Mouse (Mus musculus) cerebellum, adult 9-10 months (tissue): Measurements from ENCODE around the gene Tcf20.

Experiments used
- DNase-seq: peaks from one replicate; pipeline ENCODE4 v3.0.0; 2022

The Tcf20 gene

DNA sequence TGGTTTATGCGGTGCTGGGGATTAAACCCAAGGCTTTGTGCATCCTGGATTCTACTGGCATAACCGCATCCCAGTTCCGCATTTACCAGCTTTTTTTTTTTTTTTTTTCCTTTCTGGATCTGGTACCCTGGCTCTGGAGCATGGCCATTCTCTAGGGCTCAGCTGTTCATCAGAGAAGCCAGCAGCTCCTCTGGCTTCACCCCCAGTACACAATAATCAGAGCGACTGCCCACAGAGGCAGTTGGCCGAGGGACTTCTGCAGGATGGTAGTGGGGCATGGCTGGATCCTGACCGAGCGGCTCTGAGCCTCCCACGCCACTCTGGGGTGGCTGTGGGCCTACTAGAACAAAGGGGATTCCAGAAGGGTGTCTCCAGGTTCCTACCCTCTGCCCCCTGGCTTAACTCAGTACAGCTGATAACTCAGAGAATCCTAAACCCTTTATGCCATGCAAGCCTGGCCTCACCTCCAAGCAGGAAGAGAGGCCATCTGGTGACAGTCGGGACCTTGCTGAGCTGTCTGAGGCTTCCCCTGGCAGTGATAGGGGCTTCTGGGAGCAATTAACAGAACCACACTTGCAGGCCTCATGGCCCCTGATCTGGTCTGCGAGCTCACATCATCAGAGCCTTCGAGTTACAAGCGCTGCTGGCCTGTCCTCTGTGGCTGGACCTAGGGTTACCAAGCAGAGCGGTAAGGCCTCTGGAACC is 4.6 kb upstream of the Tcf20 start:
- peak; percentile 61 for DNase-seq

DNA sequence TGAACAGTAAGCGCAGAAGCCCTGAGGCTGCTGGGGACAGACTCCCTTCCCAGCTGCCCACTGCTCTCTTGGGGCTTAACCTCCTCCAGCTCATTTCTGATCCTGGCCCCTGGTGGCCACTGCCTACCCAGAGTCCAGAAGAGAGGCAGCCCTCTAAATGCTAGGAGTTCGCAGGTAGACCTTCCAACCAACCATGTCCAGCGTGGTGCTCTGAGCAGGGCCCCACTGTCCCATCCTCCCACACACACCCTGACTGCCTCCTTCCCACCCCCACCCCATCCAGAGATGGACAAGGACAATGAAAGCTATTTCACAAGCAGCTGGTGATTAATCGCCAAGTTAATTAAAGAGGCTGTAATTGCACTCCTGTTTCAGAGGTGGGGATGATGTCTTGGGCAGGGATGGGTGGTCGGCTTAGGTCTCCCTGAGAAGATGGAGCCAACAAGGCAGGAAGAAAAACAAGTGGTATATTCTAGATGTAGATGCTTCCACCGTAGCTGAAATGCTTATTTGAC is 1.6 kb upstream of the Tcf20 start:
- no peak for DNase-seq

DNA sequence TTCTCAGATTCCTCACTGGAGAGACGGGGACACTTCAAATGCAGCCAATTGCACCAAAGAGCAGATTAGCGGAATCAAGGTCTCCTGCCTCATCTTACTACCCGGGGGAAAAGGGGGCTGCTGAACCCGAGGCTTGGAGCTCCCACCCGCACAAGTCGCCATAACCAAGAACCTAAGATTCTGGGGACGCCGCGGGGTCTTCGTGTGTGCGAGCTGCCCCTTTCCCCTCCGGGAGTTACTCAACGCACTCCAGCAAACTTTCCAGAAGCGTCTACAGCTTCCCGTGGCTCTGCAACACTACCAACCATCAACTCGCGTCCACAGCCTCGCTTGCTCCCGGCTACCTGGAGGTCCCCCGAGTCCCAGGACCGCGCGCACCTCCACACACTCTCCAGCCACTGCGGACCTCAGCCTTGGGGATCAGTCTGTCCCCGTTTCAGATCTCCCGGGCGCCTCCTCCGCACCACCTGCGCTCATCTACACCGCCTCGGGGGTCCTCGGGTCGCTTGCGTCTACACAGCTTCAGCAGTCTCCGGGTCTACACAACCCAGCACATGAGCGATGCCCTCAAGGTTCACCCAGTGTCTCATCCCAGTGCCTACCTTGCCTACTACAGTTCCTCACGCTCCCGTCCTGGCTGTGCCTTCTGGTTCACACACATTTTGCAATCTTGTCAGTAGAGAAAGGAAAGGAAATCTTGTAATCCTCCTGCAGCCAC is 499 bp downstream of the Tcf20 start:
- DNase-seq, result no peak

DNA sequence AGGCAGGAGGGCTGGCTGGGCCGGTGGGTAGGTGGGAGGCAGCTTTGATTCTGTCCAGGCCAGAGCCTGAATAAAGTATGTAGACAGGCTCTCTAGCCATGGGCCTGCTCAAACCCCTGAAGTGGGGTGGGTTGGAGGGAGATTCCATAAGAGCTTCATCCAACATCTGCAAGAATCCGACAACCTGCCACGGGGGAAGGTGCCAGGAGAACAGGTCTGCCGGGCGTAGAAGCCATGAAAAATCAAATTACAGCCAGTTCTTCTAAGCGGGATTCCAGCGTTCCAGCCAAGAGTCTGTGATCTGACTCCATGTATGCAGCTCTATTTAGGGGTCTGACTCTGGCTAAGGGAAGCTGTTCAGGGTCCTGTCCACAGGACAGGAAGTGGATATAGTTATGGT is 3.1 kb downstream of the Tcf20 start:
- DNase-seq, result no peak

DNA sequence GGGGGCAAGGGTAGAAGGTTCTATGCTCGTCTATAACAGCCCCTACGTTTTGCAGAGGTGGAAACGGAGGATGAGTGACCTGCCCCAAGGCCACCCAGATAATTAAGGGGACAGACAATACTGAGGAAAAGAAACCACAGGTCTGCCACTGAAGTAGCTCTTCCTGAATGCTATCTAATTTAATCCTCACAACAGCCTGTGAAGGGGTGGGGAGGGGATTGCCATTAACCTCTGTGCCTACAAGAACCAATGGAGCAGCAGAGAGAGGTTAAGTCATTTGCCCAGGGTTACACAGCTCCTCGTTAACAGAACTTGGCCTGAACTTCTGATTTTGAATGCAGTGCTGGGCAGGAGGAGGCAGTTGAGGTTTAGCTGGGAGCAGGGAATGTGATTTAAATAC is 3.6 kb downstream of the Tcf20 start:
- DNase-seq, result no peak

DNA sequence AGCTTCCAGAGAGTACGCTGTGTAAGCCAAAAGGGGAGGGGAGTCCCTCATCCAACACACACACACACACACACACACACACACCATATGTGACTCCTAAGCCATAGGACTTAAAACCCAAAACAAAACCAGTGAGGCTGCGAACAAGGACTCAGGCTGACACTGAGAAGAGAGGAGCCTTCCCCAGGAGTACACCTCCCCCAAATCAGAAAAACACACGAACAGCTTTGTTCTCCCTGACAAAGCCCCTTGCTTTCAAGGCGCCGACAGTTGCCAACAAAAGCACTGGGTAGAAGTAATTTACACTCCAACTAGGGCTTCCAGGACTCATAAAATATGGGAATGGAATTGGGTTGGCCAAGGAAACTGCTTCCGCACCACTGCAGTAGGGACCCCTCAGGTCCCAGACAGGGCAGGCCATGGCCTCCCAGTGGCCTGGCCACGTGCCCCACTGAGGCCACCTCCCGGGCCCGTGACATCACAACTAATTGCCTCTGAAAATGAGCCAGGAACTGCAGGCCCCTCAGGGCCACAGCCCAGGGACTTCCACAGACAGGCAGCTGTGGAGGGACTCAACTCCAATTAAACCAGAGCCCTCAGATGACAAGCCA is 4.2 kb downstream of the Tcf20 start:
- DNase-seq, result no peak

DNA sequence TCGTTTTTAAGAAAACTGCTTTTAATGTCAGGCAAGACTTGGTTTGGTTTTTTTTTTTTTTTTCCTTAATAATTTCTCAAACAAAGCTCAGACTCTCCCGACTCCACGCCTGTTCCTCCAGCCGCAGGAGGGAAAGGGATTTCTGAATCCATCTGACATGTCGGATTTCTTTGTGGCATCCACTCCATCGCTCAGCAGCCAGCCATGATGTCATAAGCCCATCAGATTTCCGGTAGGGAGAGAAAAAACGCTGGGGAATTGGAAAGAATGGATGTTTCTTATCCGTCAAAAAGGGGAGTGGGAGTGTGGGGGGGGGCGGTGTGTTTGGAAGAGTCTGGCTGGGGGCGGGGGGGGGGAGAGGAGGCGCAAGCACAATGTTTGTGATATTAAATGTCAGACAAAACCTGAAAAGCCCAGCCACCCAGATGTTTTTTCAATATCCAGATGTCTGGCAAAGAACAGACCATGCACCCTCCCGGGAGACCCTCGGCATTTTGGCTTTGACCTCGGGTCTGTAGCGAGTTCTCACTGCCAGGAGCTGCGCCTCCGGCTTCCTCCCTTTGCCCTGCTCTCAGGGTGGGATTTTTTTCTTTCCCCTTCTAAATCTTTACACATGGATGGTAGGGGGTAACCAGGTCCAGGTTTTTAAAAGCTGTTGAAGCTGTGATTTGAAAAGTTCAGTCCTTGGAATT is 4.8 kb downstream of the Tcf20 start:
- no peak for DNase-seq

DNA sequence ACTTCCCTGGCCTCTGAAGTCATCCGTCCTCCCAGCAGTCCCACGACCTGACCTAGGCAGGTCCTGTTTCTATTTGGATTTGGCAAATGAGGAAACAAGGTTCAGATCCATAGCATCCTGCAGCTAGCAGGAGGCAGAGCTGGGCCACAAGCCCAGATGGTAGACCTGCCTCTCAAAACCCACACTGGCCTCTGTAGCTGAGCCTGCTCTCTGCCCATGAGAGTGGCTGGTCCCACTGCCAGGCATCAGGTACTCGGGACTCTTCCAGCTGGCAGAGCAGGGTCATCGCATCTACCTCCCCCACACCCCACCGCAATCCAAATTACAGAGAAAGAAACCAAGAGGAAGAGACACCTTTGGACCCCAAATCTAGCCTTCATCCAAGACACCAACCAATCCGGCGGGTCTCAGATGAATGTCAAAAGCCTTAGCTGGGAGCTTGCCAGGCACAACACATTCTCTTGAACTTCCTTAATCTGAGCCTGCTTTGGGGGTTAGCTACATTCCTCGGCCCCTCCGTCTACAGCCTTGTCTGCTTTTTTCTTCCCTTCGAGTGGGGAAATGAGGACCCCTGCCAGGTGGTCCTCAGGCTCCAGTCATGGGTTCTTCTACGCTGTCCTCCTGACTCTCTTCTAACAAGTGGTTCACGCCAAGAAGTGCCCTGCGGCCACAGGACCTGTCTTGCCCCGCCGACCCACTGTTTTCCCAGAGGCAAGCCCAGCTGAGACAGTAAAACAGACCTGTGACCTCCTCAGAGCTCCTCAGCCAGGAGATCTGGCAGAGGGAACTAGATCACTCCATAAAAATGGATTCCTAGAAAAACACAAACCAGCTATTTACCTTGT is 5.8 kb downstream of the Tcf20 start:
- DNase-seq, result no peak

DNA sequence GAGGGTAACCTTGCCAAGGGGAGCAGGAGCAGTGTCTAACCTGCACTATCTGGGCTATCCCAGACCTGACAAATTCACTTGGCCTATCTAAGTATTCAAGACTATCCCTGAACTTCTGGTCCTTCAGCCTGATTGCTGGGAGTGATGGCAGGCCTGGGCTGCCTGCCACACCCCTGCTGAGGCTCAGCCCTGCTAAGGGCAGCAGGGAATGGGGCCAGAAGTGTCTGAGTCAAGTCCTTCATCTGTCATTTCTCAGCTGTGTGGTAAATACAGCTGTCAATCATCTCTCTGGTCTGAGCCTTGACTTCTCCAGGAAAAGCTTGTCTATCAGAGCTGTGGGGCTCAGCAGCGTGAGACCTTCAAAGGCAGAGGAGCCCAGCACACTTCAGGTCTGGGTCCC is 8.1 kb downstream of the Tcf20 start:
- no peak for DNase-seq

DNA sequence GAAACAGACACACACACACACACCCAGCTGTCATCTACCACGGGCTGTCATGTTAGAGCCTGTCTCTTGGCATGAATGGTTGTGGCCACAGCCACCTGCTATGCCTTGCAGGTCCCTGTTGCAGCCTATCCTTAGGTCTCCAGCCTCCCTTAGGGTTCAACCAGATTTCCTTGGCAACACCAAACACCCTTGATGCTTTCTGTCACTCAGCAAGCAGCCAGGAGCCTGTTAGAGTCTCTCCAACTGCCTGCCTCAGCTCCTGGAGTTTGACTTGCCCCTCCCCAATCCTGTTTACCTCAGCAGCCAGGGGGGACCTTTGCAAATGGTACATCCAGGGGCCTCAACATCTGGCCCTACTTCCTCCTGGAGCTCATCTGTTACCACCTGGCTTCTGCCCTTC is 13.2 kb downstream of the Tcf20 start:
- DNase-seq, result no peak

DNA sequence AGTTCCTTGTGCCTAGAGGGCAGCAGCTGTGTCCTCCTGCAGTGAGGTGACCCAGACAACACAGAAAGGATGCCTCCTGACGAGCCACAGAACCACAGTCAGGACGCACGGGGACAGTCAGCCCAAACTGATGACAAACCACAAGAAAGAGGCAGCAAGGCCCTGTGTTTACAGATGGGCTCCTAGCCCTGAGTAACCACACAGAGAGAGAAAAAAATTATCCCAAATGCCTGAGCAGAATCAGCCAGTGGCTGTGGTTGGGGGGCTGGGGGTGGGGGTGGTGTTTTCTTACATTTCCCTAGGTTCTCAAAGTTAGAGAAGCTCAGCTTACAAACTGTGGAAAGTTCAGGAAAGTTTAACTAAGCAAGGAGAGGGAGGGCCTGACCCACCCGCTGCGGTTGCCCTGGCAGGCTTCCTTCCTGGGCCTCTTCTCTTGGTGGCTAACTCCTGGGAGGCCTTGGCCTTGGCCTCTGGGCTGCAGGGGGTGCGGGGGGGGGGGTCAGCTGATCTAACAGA is 18.4 kb downstream of the Tcf20 start:
- no peak for DNase-seq

DNA sequence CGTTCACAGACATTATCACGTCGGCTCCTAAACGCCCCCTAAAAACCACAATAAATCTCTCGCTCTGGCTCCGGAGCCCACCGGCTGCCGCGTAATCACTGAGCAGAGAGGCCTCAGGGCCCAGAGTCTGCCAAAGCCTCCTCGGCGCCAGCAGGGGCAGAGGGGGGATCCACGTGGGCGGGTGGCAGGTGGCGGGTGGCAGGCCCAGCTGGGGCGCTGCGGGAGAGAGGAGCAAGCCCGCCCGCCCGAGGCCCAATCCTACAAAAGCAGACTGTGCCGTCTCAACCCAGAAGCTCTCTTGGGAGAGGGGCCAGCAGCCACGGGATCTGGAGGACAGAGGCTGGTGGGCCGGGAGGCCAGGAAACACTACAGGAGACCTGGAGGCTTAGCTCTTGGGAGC is 19.2 kb downstream of the Tcf20 start:
- DNase-seq, result peak; percentile 85

DNA sequence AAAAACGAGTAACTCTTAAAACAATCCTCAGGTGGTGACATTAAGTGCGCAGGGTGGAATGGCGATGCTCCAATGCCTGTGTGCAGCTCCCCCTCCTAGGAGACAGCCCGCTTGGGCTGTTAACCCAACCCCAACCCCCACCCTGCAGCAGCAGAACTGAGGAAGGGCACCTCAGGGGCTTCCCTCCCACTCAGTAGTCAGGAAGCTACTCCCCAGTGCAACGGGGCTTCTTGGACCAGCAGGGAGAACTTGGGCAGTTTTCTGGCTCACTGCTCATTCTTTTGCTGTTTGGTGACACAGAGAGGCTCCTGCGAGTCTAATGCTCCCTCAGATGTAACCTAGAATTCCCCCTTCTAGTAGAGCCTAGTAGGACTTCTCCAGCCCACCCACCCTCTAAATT is 19.7 kb downstream of the Tcf20 start:
- DNase-seq, result no peak

DNA sequence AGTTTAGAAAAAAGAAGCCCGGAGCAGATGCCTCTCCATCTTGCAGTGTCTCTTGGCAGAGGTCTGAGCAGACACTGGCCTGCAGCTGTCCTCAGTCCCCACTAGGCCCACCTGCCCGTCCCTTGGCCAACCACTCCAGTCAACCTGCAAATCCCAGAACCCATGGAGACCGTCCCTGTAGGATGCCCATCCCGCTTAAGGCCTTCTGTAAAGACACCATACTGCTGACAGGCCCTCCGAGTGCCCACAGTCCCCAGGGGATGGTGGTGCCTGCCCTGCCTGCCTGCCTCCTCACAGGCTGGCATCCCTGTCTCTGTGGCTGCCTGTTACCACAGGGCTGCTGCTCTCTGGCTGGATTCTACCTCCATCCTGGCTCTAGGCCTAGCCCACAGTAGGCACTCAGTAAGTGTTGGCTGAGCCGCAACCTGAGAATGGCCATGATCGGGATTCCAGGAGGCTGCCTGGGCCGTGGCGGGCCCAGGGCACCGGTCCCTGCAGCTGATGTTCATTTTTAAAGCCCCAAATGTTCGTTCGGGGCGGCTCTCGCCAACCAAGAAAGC is 23.3 kb downstream of the Tcf20 start:
- peak; percentile 74 for DNase-seq

DNA sequence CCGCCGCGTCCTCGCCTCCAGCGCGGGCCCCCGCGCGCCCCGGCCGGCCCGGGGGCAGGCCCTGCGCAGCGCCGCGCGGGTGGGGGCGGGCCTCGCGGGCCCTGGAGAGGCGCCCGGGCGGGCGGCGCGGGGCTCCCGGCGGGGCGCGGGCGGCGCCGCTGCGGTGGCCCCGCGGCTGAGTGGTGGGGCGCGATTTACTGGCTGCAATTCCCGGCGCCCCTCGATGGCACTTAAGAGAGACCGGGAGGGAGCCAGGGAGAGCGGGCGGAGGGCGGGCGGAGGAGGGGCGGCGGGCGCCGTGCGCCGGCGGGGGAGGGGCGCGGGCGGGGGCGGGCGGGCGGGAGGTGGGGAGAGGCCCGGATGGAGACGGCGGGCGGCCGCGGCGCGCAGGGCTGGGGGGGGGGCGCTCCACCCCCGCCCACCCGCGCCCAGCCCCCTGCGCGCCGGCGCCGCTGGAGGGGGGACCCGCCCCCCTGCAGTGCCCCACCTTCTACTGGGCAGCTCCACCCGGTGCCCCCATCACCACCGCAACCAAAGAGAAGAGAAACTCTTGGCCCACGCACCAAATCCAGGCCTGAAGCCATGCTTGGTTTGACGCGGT is 24.0 kb downstream of the Tcf20 start:
- DNase-seq, result no peak

DNA sequence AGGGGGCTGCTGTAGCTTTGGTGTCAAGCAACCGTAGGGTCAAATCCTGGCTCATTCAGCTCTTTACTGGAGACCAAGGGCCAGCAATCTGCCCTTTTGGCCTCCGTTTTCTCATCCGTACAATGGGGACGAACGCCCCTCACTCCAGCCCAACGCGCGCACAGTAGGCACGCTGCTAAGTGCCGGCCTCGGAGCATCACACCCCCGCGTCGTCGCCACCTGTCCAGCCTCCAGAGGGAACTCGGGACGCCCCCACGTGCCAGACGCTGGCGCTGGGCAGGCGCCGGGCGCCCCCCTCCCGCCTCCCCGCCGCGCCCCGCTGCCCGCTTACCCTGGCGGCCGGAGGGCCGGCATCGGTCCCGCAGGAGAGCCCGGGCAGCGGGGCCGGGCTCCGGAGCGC is 24.6 kb downstream of the Tcf20 start:
- no peak for DNase-seq

DNA sequence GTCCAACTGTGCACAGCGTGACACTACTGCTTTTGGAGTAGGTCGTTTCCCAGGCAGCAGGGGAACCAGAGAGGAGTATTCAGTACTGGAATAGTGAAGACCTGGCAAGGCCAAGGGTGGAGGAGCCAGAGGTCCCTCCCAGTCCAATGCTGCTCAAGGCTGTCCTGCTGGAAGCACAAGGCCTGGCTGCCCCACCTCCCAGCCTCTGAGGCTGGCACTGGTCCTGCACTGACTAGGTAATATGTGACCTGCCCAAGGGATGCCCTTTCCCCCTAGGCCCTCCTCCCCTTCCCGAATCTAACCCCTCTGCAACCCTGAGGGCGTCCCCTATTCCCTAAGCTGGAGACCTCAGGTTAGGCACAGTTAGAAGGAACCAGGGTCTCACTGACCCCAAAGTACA is 25.1 kb downstream of the Tcf20 start:
- DNase-seq, result no peak

DNA sequence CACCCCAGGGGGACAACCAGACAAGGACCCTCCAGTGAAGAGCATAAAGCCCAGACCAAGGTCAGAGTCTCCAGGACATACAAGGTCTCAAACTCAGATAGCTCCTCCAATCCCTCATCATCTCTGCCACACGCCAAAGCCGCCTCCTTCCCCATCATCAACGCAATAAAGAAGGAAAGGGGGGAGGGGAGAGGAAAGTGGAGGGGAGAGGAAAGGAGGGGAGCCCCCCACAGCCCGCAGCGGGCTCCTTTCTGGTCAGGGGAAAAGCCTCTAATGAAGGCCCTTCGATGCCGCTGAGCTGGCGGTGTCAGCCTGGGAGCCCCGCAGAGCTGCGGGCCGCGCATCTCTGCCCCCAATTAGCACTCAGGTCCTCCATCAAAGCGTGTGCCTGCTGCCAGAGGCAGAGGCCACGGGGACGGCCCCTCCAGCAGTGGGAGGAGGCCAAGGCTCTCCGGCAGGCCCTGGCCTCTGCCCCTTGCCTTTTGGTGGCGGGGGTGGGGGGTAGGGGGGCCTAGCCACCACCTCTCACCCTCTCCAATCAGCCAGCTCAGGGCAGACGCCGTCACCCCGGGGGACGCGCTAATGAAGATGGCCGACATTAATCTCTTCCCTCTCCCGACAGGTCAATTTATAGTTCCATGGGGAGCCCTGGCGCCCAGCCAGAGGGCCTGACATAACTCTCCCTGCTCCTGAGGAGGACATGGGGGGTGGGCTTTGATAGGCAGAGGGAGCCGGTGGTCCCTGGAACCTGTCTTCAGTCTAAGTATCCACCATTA is 26.7 kb downstream of the Tcf20 start:
- DNase-seq, result peak; percentile 48

DNA sequence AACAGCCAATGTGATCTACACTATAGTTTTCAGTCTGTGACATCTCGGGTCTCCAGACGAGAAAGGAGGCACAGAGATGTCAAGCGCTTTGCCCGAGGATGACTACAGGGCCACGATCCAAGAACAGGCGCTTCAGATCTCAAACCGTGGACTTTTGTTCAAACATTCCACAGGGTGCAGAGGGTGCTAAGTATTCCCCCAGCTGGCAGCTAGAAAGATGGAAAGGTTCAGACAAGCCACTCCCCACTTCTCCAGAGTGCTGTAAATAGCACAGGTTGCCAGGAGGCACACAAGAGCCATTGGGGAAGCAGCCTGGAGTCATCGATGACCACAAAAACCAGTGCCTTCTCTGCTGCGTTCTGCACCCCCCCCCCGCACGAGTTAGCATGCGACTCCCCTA is 28.5 kb downstream of the Tcf20 start:
- DNase-seq, result no peak

DNA sequence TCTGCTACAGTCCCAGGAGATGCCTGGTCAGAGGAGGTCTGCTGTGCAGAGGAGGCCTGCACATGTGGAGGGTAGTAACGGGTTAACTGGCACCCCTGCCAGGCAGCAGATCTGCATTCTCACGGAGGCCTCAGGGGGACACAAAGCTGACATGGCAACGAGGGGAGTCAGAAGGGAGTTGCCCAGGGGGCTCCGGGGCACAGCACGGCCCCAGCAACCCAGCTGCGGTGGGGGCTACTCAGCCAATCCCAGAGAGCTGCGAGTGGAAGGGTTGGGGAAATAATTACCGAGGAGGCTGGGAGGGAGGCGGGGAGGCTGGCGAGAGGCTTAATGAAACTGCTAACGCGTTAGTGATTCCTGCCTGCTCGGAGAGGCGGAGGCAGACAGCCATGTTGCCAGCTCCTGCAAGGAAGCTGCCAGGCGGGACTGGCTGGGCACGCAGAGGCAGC is 29.4 kb downstream of the Tcf20 start:
- DNase-seq, result no peak

DNA sequence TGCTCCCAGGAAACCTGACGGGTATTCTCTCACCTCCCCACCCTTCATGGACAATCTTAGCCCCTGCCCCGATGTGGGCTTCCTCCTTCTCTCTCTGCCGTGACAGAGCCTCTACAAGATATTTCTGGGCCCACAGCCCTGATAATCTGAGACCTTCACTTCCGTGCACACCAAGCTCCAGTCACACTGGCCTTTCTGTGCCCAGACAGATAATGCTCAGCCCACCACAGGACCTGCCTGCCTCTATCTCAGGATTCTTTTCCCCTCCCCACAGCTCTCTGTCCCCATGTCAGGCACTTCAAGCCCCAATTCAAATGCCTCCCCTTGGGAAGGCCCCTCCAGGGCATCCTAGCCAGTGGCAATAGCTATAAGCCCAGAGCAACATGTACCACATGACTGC is 31.0 kb downstream of the Tcf20 start:
- no peak for DNase-seq
